Mouse (Mus musculus) liver, adult 2 months (tissue): ENCODE measurements at regions not wholly inside any gene's neighbourhood (a gene's known extent, or its start where the extent isn't known, plus 50 kb on each side); places are given as distances from the start of the nearest gene placed in this dataset.

Experiments used
- CTCF ChIP-seq: fragments of 200-500 bp; IDR thresholded peaks from 2 replicates; pipeline ENCODE4 v1.5.1; 2011; ENCODE audit warnings: low read depth, low read length, control low read depth
- POLR2A ChIP-seq: fragments of 200-500 bp; IDR thresholded peaks from 2 replicates; pipeline ENCODE4 v1.6.1; 2011; ENCODE audit warnings: low read length, control low read depth; ENCODE audit not compliant: insufficient read depth; ENCODE audit errors: extremely low read depth

DNA sequence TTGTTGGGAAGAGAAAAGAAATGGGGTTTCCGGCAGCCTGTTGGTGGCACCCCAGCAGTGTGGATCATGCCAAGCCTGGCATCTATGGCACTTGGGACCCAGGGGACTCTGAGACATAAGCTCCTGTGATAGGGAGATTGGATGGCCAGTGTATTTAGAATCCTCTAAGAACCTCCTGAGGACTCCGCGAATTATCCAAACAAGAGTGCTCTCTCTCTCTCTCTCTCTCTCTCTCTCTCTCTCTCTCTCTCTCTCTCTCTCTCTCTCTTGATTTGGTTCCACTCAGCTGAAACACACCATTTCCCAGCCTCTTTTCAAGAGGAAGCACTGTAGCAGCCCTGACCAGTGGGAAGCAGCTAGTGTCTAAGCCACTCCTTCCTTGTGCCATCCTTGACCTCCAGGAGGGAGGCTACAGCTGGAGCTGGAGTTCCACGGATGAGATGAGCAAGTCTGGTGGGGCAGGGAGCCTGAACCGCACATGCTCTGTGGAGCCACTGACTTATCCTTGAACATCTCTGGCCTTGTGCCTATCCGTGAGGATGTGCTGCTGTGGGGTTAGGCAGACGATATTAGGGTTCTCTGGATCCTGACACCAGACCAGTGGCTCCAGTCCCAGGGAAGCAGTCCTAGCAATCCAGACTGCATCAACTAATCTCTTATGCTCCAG lies 232.0 kb upstream of the Zmiz1 start:
- TF ChIP-seq CTCF = no peak
- no peak for TF ChIP-seq POLR2A
